Mouse (Mus musculus) ES-Bruce4 (cell line): ENCODE results near the gene Nxpe3. TPM values are rescaled to one million over a fixed set of nuclear protein-coding genes. Genes with fewer than 3 reads are reported as not detected.

Experiments used
- H3K27ac ChIP-seq: 2 replicates; pipeline ENCODE4 v1.5.1; 2012; ENCODE audit warnings: low read length, inconsistent platforms; ENCODE audit not compliant: insufficient read depth
- H3K27me3 ChIP-seq: 2 replicates; pipeline ENCODE4 v1.6.1; 2012; ENCODE audit warnings: mild to moderate bottlenecking, low read length, inconsistent platforms; ENCODE audit not compliant: control insufficient read depth, poor library complexity, insufficient read depth, severe bottlenecking
- H3K36me3 ChIP-seq: 2 replicates; pipeline ENCODE4 v1.6.1; 2012; ENCODE audit warnings: inconsistent platforms, mild to moderate bottlenecking, low read length, moderate library complexity; ENCODE audit not compliant: control insufficient read depth, poor library complexity, insufficient read depth, severe bottlenecking
- H3K4me1 ChIP-seq: one replicate; pipeline ENCODE4 v1.8.1; 2011; ENCODE audit warnings: low read length; ENCODE audit not compliant: control insufficient read depth, insufficient read depth
- H3K4me3 ChIP-seq: 2 replicates; pipeline ENCODE4 v1.5.1; 2011; ENCODE audit warnings: low read depth, mild to moderate bottlenecking, low read length
- H3K9ac ChIP-seq: 2 replicates; pipeline ENCODE4 v1.6.1; 2012; ENCODE audit warnings: low read depth, mild to moderate bottlenecking, inconsistent platforms; ENCODE audit not compliant: poor library complexity, severe bottlenecking
- H3K9me3 ChIP-seq: replicated peaks from 2 replicates; pipeline ENCODE4 v1.6.1; 2012; ENCODE audit warnings: mild to moderate bottlenecking, low read length, inconsistent platforms; ENCODE audit not compliant: control insufficient read depth, poor library complexity, insufficient read depth, severe bottlenecking
- CTCF ChIP-seq: IDR thresholded peaks from one replicate; pipeline ENCODE4 v1.8.1; 2011; ENCODE audit warnings: low read depth, low read length
- EP300 ChIP-seq: IDR thresholded peaks from 2 replicates; pipeline ENCODE4 v1.6.1; 2011; ENCODE audit warnings: low read depth, low read length; ENCODE audit not compliant: insufficient read depth
- POLR2A ChIP-seq: IDR thresholded peaks from one replicate; pipeline ENCODE4 v1.8.1; 2011; ENCODE audit warnings: low read length; ENCODE audit not compliant: insufficient read depth
- polyA plus RNA-seq: library from polyadenylated mRNA; stranded (reverse); fragments of >200 nt; gene quantifications from 2 replicates; pipeline ENCODE4 v1.2.4, GENCODE M21; 2011; ENCODE audit warnings: low read depth; ENCODE audit not compliant: missing spikeins, insufficient read depth, insufficient read length

Gene Nxpe3
- polyA plus RNA-seq, 1 experiment, result 4.3 TPM

DNA sequence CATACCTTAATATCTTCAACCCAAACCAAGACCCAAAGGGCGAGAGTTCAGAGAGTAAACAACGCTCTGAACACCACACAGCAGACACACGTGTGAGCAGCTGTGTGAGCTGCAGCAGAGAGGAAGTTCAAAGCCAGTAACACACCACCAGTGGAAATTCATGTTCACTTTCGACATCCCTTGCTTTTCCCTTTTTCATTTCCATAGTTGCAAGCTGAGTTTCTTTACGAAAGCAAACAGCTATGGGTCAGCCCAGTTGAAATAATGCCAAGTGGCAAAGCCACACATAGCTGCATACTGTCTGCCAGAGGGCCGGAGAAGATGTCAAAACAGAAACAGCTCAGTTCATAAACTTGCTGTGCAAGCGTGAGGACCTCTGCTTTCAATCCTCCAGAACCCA is 96.2 kb downstream of the Nxpe3 start:
- Histone ChIP-seq H3K4me3 (no peak overlapping the region), H3K27ac (no peak overlapping the region), H3K9ac (no peak overlapping the region), H3K9me3 (no peaks in the 10 kb centered on the region), H3K36me3 (no peaks in the 10 kb centered on the region), H3K4me1 (no peaks in the 10 kb centered on the region), H3K27me3 (no peaks in the 10 kb centered on the region)
- no peak for TF ChIP-seq CTCF
- no peak for TF ChIP-seq POLR2A
- TF ChIP-seq EP300, result no peak

DNA sequence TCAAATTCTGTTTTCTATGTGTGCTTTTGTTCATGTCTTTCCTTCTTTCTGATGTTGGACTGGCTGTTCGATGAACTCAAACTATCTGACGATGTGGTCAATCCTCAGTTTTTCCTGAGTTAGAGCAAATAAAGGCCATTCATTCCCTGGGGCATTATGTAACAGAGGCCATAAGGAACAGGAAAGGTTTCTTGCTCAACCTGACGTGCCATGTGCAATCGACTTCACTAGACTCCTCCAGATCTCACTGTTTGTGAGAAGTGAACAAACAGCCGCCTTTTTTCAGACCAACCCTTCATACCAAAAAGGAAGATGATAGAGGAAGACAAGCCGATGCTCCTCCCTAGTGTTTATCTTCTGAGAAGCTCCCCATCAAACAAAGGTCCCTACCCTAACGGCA is 104.8 kb downstream of the Nxpe3 start:
- H3K36me3 ChIP-seq, result no peaks in the 10 kb centered on the region
- no peak overlapping the region for H3K27ac ChIP-seq
- H3K27me3 ChIP-seq, result no peaks in the 10 kb centered on the region
- H3K9ac ChIP-seq, result no peak overlapping the region
- H3K4me3 ChIP-seq, result no peak overlapping the region
- TF ChIP-seq CTCF (no peak), EP300 (no peak), POLR2A (no peak)
- H3K9me3 ChIP-seq, result peaks cover 13% of the 10 kb centered on the region
- H3K4me1 ChIP-seq, result no peaks in the 10 kb centered on the region

Other genes with a start within 250 kb of the Nxpe3 start
- 6.0 and 6.1 TPM in 2 replicates for gene Nfkbiz, start 56.4 kb downstream of the Nxpe3 start, polyA plus RNA-seq
- 14.6 and 20.6 TPM in 2 replicates for gene Cep97, start 39.6 kb upstream of the Nxpe3 start, polyA plus RNA-seq
- 1,642 and 1,799 TPM in 2 replicates for gene Rpl24, start 71.0 kb upstream of the Nxpe3 start, polyA plus RNA-seq
- gene Zbtb11, start 78.6 kb upstream of the Nxpe3 start, polyA plus RNA-seq, result 19.6 and 20.5 TPM in 2 replicates
- 248 and 256 TPM in 2 replicates for gene Pcnp, start 134.5 kb upstream of the Nxpe3 start, polyA plus RNA-seq
- 24.3 and 25.3 TPM in 2 replicates for gene Trmt10c, start 142.5 kb upstream of the Nxpe3 start, polyA plus RNA-seq
- gene Senp7, start 153.1 kb upstream of the Nxpe3 start, polyA plus RNA-seq, result 18.8 and 24.4 TPM in 2 replicates